Mouse (Mus musculus) liver, embryonic 15.5 days (tissue): ENCODE results near the gene Mfsd4b1. TPM values are rescaled to one million over a fixed set of nuclear protein-coding genes. Genes with fewer than 3 reads are reported as not detected.

Experiments
- ATAC-seq: fragments of 200-750 bp; cut with Nextera tagmentation; 2 replicates; pipeline ENCODE4 v1.8.0; 2017; ENCODE audit warnings: moderate number of reproducible peaks, mild to moderate bottlenecking, moderate library complexity; ENCODE audit not compliant: insufficient read depth
- H3K27ac ChIP-seq: fragments of 300-500 bp; sonication (generic); replicated peaks from 2 replicates; pipeline ENCODE4 v1.5.1; 2015; ENCODE audit warnings: mild to moderate bottlenecking, inconsistent platforms
- H3K27me3 ChIP-seq: fragments of 300-500 bp; sonication (generic); 2 replicates; pipeline ENCODE4 v1.6.1; 2015; ENCODE audit warnings: mild to moderate bottlenecking, inconsistent platforms
- H3K36me3 ChIP-seq: fragments of 300-500 bp; sonication (generic); replicated peaks from 2 replicates; pipeline ENCODE4 v1.6.1; 2015; ENCODE audit warnings: moderate library complexity, mild to moderate bottlenecking, inconsistent platforms
- H3K4me1 ChIP-seq: fragments of 300-500 bp; sonication (generic); replicated peaks from 2 replicates; pipeline ENCODE4 v1.6.1; 2015; ENCODE audit warnings: inconsistent platforms
- H3K4me2 ChIP-seq: fragments of 300-500 bp; sonication (generic); 2 replicates; pipeline ENCODE4 v1.6.1; 2015; ENCODE audit warnings: moderate library complexity, mild to moderate bottlenecking, inconsistent platforms
- H3K4me3 ChIP-seq: fragments of 300-500 bp; sonication (generic); replicated peaks from 2 replicates; pipeline ENCODE4 v1.5.1; 2015; ENCODE audit warnings: mild to moderate bottlenecking, inconsistent platforms
- H3K9ac ChIP-seq: fragments of 300-500 bp; sonication (generic); 2 replicates; pipeline ENCODE4 v1.6.1; 2015; ENCODE audit warnings: moderate library complexity, mild to moderate bottlenecking, inconsistent platforms
- H3K9me3 ChIP-seq: fragments of 300-500 bp; sonication (generic); replicated peaks from 2 replicates; pipeline ENCODE4 v1.6.1; 2016; ENCODE audit warnings: inconsistent platforms
- WGBS: fragments of 180-500 bp; shearing (Covaris S2); methylation state at CpG from one replicate; pipeline ENCODE4 v1.1.7; 2015; ENCODE audit warnings: mixed read lengths; ENCODE audit not compliant: insufficient replicate concordance; 5-methylcytosine and 5-hydroxymethylcytosine counted together
- polyA plus RNA-seq: library from polyadenylated mRNA; unstranded; fragments of >200 nt; fragmentation: Nextera tagmentation; extraction: Ambion mirVana; gene quantifications from 2 replicates; pipeline ENCODE4 v1.2.1, GENCODE M21; 2015

The Mfsd4b1 gene
- polyA plus RNA-seq, 1 experiment from 2014 or later, result 0.54 TPM

DNA sequence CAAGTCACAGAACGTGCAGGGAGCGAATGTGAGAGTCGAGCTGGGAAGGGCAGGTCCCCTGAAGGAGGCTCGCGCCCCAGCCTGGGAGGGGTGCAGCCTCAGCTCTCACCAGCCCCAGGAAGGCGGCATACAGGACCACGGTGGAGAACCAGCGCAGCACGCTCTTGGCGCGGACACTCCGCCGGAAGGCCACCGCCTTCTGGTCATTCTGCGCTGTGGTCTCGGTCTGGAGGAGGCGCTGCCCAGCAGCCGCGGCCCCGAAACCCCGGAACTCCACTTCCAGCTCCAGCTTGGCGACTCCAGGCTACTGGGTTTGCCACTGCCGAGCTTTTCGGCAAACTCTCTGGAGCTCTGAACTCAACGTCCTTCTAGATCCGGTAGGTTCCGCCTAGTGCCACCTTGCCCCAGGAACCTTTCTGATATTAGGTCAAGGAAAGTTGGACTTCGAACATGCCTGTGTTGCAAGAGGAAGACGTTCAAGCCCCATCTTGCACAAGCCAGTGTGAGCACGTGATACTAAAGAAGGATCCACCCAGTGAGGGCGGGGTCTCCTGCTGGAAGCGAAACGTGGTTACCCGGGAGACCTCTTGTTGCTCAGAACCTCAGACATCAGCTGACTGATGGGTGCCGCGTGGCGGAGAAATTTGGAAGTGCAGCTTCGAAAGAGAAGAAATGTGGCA, 65.2 kb downstream of the Mfsd4b1 start, which contains the start of gene Mfsd4b3:
TSS of gene Mfsd4b3 (minus strand) at position 393 of the 680 bp plus-strand sequence.
- Histone ChIP-seq H3K27me3 (0 out of 2 replicates have a peak, but pooled peaks cover 5% of the 10 kb centered on the region), H3K9ac (peak within 1 kb of the TSS; percentile 55), H3K4me1 (peaks cover 17% of the 10 kb centered on the region), H3K9me3 (no peaks in the 10 kb centered on the region), H3K27ac (peak within 1 kb of the TSS; percentile 78), H3K4me2 (peak within 1 kb of the TSS; percentile 80), H3K36me3 (no peaks in the 10 kb centered on the region), H3K4me3 (peak within 1 kb of the TSS; percentile 61)
- peak; percentile 93 for ATAC-seq
- WGBS, result under 1% methylated on average over 38 of the region's 38 CpGs

DNA sequence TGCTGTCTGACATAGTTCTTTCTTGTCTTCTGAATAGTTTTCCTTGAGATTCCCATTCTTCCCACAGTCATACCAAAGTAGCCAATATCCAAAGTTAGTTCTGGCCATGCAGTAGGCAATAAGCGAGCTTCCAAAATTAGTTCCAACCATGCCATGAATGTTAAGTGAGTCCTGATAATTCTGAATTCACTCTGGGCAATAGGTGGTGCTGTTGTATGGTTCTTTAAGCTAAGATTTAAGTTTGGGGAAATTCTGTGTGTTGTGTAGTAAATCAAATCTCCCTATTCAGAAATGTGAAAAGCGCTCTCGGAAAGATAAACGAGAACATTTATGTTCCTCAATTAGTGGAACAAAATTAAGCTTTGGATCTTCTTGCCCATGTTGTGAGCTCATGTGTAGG, 66.8 kb downstream of the Mfsd4b1 start:
- no peak for ATAC-seq
- peaks cover 17% of the 10 kb centered on the region for H3K4me1 ChIP-seq
- no peaks in the 10 kb centered on the region for H3K9me3 ChIP-seq
- H3K4me2 ChIP-seq, result no peak overlapping the region
- 49% methylated on average over 4 of the region's 4 CpGs for WGBS
- no peak overlapping the region for H3K4me3 ChIP-seq
- H3K9ac ChIP-seq, result no peak overlapping the region
- H3K27me3 ChIP-seq, result 0 out of 2 replicates have a peak, but pooled peaks cover 5% of the 10 kb centered on the region
- H3K27ac ChIP-seq, result no peak overlapping the region
- no peaks in the 10 kb centered on the region for H3K36me3 ChIP-seq

DNA sequence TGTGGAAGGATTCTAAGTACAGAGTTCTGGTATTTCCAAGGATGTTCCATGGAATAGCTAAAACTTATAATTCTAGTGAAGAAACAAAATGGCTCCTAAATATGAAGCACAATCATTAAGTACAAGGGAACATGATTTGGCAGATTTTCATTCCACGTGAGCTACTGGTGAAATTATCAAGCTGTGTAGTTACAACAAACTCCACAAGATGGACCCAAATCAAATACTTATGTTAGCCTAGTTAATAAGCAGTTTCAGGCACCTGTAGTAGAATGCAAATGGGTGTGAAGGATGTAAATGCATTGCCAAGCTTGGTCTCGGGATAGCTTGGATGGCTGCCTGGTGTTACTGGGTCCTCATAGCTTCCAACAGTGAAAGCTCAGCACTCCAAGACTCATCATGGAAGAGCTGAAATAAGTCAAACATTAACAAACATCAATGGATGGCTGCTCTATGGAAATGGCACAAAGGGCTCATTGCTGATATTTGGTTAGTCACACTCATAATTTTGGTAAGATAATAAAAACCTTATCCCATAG, 68.7 kb downstream of the Mfsd4b1 start:
- Histone ChIP-seq H3K9me3 (no peaks in the 10 kb centered on the region), H3K4me1 (peaks cover 17% of the 10 kb centered on the region), H3K27ac (no peak overlapping the region), H3K9ac (no peak overlapping the region), H3K36me3 (no peaks in the 10 kb centered on the region), H3K4me3 (no peak overlapping the region), H3K27me3 (0 out of 2 replicates have a peak, but pooled peaks cover 5% of the 10 kb centered on the region), H3K4me2 (no peak overlapping the region)
- WGBS, result 33% methylated on average over 2 of the region's 2 CpGs
- no peak for ATAC-seq

- 61% methylated on average over 2 of the region's 2 CpGs for WGBS
- H3K9ac ChIP-seq, result no peak overlapping the region
Observed at GRCm38 (mm10) chr10:39955163-39955562, 69.9 kb downstream of the Mfsd4b1 start.

More at GRCm38 (mm10) chr10:39955163-39955562, 69.9 kb downstream of the Mfsd4b1 start:
- Histone ChIP-seq H3K36me3 (no peaks in the 10 kb centered on the region), H3K4me3 (no peak overlapping the region), H3K27ac (no peak overlapping the region), H3K9me3 (no peaks in the 10 kb centered on the region), H3K4me2 (no peak overlapping the region), H3K4me1 (peaks cover 11% of the 10 kb centered on the region), H3K27me3 (0 out of 2 replicates have a peak, but pooled peaks cover 5% of the 10 kb centered on the region)
- no peak for ATAC-seq

Other genes starting within 250 kb of the Mfsd4b1 start
- 1.2 TPM in 2 replicates for gene Mfsd4b4, start 126.0 kb downstream of the Mfsd4b1 start, polyA plus RNA-seq
- gene Mfsd4b2, start 98.3 kb downstream of the Mfsd4b1 start, polyA plus RNA-seq, result not detected in 2 replicates
- gene Mfsd4b3, start 65.1 kb downstream of the Mfsd4b1 start, polyA plus RNA-seq, result 2.8 and 3.4 TPM in 2 replicates
- 0.07 and 0.10 TPM in 2 replicates for gene Mfsd4b5, start 38.6 kb downstream of the Mfsd4b1 start, polyA plus RNA-seq
- 79.2 and 87.6 TPM in 2 replicates for gene Slc16a10, start 117.0 kb upstream of the Mfsd4b1 start, polyA plus RNA-seq
- gene Rpf2, start 221.8 kb upstream of the Mfsd4b1 start, polyA plus RNA-seq, result 28.0 and 32.8 TPM in 2 replicates
- 24.7 and 25.5 TPM in 2 replicates for gene Gtf3c6, start 232.8 kb upstream of the Mfsd4b1 start, polyA plus RNA-seq